Mouse (Mus musculus) ES-Bruce4 (cell line): ENCODE data around the gene Ift81. TPM values are rescaled to one million over a fixed set of nuclear protein-coding genes. Genes with fewer than 3 reads are reported as not detected.

Experiments
- H3K27ac ChIP-seq: 2 replicates; pipeline ENCODE4 v1.5.1; 2012; ENCODE audit warnings: low read length, inconsistent platforms; ENCODE audit not compliant: insufficient read depth
- H3K27me3 ChIP-seq: 2 replicates; pipeline ENCODE4 v1.6.1; 2012; ENCODE audit warnings: mild to moderate bottlenecking, low read length, inconsistent platforms; ENCODE audit not compliant: control insufficient read depth, poor library complexity, insufficient read depth, severe bottlenecking
- H3K36me3 ChIP-seq: 2 replicates; pipeline ENCODE4 v1.6.1; 2012; ENCODE audit warnings: inconsistent platforms, mild to moderate bottlenecking, low read length, moderate library complexity; ENCODE audit not compliant: control insufficient read depth, poor library complexity, insufficient read depth, severe bottlenecking
- H3K4me1 ChIP-seq: one replicate; pipeline ENCODE4 v1.8.1; 2011; ENCODE audit warnings: low read length; ENCODE audit not compliant: control insufficient read depth, insufficient read depth
- H3K4me3 ChIP-seq: 2 replicates; pipeline ENCODE4 v1.5.1; 2011; ENCODE audit warnings: low read depth, mild to moderate bottlenecking, low read length
- H3K9ac ChIP-seq: 2 replicates; pipeline ENCODE4 v1.6.1; 2012; ENCODE audit warnings: low read depth, mild to moderate bottlenecking, inconsistent platforms; ENCODE audit not compliant: poor library complexity, severe bottlenecking
- H3K9me3 ChIP-seq: replicated peaks from 2 replicates; pipeline ENCODE4 v1.6.1; 2012; ENCODE audit warnings: mild to moderate bottlenecking, low read length, inconsistent platforms; ENCODE audit not compliant: control insufficient read depth, poor library complexity, insufficient read depth, severe bottlenecking
- CTCF ChIP-seq: IDR thresholded peaks from one replicate; pipeline ENCODE4 v1.8.1; 2011; ENCODE audit warnings: low read depth, low read length
- EP300 ChIP-seq: IDR thresholded peaks from 2 replicates; pipeline ENCODE4 v1.6.1; 2011; ENCODE audit warnings: low read depth, low read length; ENCODE audit not compliant: insufficient read depth
- POLR2A ChIP-seq: IDR thresholded peaks from one replicate; pipeline ENCODE4 v1.8.1; 2011; ENCODE audit warnings: low read length; ENCODE audit not compliant: insufficient read depth
- polyA plus RNA-seq: library from polyadenylated mRNA; stranded (reverse); fragments of >200 nt; gene quantifications from 2 replicates; pipeline ENCODE4 v1.2.4, GENCODE M21; 2011; ENCODE audit warnings: low read depth; ENCODE audit not compliant: missing spikeins, insufficient read depth, insufficient read length

The Ift81 gene
- polyA plus RNA-seq, 1 experiment: 36.9 TPM

DNA sequence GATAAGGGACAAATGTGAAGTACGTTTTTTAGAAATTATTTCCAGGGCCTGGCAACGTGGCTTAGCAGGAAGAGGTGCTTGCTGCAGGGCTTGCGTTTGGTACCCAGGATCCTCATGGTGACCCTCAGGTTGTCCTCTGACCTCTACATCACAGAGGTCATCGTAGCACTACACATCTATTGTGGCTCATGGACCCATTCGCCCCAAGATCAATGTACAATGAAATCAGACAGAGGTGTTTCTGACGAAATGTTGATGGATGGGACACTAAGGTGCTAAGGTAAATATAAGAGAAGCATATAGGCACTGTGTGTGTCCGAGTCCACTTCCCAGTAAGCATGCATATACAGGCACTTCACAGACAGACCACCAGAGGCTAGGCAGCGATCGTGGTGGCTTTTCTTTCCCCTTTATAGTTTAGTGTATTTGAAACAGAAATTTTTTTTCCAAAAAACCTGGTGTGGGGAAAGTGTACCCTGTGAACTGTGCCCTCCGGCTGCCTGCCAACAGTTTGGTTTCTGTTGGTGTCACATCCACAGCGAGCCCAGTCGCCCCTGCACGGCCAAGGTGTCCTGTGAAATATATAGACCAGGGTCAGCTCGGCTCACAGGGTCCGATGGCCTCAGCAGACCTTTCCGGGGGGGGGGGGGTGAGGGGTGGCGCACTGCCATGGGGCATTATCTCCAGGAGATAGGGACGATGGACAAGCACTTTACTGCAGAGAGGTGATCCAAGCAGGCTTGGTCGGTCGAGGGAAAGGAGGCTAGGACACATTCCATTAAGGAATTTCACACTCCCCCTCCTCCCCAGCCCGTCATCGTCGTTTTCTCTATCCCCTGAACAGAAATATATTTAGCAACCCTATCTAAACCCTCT is 93.8 kb downstream of the Ift81 start:
- H3K9ac ChIP-seq: no peak overlapping the region
- no peak overlapping the region for H3K27ac ChIP-seq
- H3K27me3 ChIP-seq: no peaks in the 10 kb centered on the region
- peaks cover 9% of the 10 kb centered on the region for H3K4me1 ChIP-seq
- H3K4me3 ChIP-seq: no peak overlapping the region
- no peak for TF ChIP-seq EP300
- no peaks in the 10 kb centered on the region for H3K9me3 ChIP-seq
- H3K36me3 ChIP-seq: no peaks in the 10 kb centered on the region

DNA sequence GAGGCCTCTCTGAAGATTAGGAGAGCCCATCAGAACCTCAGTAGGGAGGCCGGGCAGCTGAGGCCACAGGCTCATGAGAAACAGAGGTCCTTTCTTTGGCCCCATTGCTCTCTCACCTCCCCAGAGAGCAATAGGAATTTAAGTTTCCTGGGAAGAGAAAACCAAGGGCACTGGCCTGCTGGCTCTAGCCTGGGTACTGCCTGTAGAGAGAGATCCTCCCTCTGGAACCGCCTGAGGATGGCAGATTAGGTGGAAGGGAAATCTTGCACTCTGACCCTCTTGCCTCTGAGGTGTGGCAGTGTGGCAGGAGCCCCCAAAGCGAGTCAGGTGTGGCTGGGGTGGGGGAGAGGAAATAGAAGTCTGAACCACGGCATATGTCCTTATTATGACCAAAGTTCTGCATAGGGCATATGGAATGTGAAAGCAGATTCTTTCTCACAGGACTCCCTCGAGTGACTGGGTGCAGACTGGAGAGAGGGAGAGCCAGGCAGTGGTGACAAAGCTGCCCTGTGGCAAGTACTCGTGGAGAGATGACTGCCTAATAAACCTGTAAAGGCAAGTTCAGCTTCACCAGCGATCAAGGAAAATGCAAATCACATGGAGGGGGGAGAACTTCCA is 95.2 kb downstream of the Ift81 start:
- no peaks in the 10 kb centered on the region for H3K9me3 ChIP-seq
- no peak overlapping the region for H3K9ac ChIP-seq
- H3K27me3 ChIP-seq: no peaks in the 10 kb centered on the region
- no peak overlapping the region for H3K4me3 ChIP-seq
- no peaks in the 10 kb centered on the region for H3K36me3 ChIP-seq
- TF ChIP-seq EP300: no peak
- no peak for TF ChIP-seq POLR2A
- TF ChIP-seq CTCF: no peak
- peaks cover 13% of the 10 kb centered on the region for H3K4me1 ChIP-seq
- no peak overlapping the region for H3K27ac ChIP-seq

DNA sequence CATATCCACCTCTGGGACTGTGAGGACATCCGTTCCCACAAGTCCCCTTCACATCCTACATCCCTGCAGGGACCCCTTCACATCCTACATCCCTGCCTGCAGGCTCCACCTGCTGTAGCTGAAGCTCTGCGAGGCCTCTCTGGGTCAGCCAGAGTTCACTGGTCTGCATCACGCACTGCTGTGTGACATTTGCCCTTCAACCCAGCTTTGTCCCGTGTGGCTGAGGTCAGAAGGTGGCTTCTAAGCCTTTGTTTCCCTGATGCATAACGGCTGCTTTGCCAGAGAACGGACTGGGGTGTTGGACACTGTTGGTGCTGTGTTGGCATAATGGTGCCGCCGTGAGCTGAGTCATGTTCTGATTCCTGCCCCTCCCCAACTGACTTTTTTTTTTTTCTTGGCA is 96.1 kb downstream of the Ift81 start:
- Histone ChIP-seq H3K4me3 (no peak overlapping the region), H3K27me3 (no peaks in the 10 kb centered on the region), H3K9me3 (no peaks in the 10 kb centered on the region), H3K9ac (no peak overlapping the region), H3K4me1 (peaks cover 14% of the 10 kb centered on the region), H3K36me3 (no peaks in the 10 kb centered on the region), H3K27ac (no peak overlapping the region)
- TF ChIP-seq EP300 (peak; percentile 56; the same call in 1 of the 2 replicates), POLR2A (no peak)

DNA sequence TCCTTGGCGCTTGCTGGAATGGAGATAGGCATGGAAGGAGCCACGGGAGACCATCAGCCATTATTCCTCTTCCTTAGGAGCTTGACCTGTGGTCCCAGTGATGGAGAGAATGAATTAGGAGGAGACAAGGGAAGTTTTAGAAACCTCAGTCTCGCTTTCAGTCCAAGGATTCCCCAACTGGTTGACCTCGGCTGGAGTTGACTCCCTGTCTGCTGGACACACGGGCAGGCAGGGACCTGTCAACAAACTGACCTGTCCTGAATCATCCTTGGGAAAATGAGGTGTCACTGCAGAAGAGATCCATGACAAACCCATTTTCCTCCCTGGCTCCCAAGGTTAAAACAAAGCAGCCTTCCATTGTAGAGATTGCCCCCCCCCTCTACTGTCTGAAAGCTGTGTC is 97.4 kb downstream of the Ift81 start:
- Histone ChIP-seq H3K9ac (no peak overlapping the region), H3K27ac (no peak overlapping the region), H3K36me3 (no peaks in the 10 kb centered on the region), H3K9me3 (no peaks in the 10 kb centered on the region), H3K4me1 (peaks cover 14% of the 10 kb centered on the region), H3K4me3 (no peak overlapping the region), H3K27me3 (no peaks in the 10 kb centered on the region)
- TF ChIP-seq CTCF: no peak
- no peak for TF ChIP-seq POLR2A
- TF ChIP-seq EP300: no peak

DNA sequence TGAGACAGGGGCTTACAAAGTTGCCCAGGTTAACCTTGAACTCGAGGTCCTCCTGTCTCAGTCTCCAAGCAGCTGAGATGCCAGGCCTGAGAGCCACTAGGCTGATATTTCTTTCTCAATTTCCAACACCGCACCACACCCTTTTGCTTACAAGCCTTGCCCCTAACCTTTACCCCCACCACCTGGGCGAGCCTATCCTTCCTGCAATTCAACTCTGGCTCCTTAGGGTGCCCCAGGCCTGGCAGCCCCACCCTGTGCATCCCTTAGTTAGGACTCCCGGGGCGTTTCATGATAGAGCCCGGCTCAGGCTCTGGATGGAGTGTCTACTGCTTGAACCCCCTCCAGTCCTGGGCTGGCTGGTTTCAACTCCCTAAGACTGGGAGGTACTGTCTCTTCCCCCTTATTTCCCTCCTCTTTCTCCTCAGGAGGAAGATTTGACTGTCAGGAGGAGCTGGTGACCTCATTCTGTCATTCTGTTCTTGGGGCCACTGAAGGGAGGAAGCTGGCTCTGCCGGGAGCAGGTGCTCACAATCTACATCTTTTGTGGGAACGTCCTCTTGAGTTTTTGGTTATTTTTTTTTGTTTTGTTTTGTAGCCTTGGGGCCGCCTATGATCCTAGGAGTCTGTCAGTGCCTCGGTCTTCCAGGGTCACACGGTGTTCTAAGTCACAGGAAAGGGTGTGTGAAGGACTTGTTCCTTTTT is 98.1 kb downstream of the Ift81 start:
- no peaks in the 10 kb centered on the region for H3K36me3 ChIP-seq
- peaks cover 18% of the 10 kb centered on the region for H3K4me1 ChIP-seq
- H3K9ac ChIP-seq: no peak overlapping the region
- no peaks in the 10 kb centered on the region for H3K27me3 ChIP-seq
- TF ChIP-seq EP300 (no peak), POLR2A (no peak)
- H3K9me3 ChIP-seq: no peaks in the 10 kb centered on the region
- no peak overlapping the region for H3K4me3 ChIP-seq
- H3K27ac ChIP-seq: no peak overlapping the region

DNA sequence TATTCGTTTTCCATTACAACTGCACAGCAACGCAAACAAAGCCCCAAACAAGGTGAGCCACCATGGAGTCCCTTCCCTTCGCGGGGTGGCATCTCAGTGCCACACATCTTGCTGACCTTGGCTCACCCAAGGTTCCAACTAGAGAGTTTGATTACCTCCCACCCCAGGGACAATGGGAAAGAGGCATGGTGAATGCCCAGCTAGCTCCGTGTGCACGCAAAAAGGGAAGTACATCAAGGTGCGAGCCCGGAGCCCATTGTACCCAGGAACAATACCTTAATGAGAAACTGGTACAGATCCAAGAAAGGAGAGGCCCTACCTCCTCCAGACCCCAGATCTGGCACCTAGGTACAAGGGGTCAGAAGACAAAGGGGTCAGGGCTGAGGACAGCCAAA is 100.2 kb downstream of the Ift81 start:
- Histone ChIP-seq H3K27me3 (no peaks in the 10 kb centered on the region), H3K9me3 (no peaks in the 10 kb centered on the region), H3K36me3 (no peaks in the 10 kb centered on the region), H3K4me3 (no peak overlapping the region), H3K27ac (no peak overlapping the region), H3K4me1 (peaks cover 18% of the 10 kb centered on the region), H3K9ac (no peak overlapping the region)
- no peak for TF ChIP-seq CTCF
- no peak for TF ChIP-seq POLR2A
- TF ChIP-seq EP300: no peak
